Mouse (Mus musculus): ENCODE results near the gene Pak6. TPM values are rescaled to one million over a fixed set of nuclear protein-coding genes. Genes with fewer than 3 reads are reported as not detected.

Pak6 gene
- polyA plus RNA-seq, 1 experiment, result 2.3 TPM

GRCm38 (mm10) chr2:118659998-118660452 lies 3.1 kb upstream of the Pak6 start:
- no peak for TF ChIP-seq CTCF (IDR thresholded peaks at IDR 0.05; ENCODE audit: low read depth, low read length)
- no peak for TF ChIP-seq POLR2A (IDR thresholded peaks at IDR 0.05; ENCODE audit: insufficient read depth, low read length)
- no peak for TF ChIP-seq EP300 (IDR thresholded peaks at IDR 0.05; ENCODE audit: insufficient read depth, low read depth, low read length)
- H3K9me3 ChIP-seq (replicated peaks; ENCODE audit: control insufficient read depth, insufficient read depth, low read length, poor library complexity, severe bottlenecking), result no peaks in the 10 kb centered on the region
- H3K4me3 ChIP-seq (ENCODE audit: low read depth, low read length), result no peak overlapping the region
- H3K27me3 ChIP-seq (ENCODE audit: control insufficient read depth, insufficient read depth, low read length, poor library complexity, severe bottlenecking), result no peaks in the 10 kb centered on the region
- peaks cover 11% of the 10 kb centered on the region for H3K4me1 ChIP-seq (ENCODE audit: control insufficient read depth, insufficient read depth, low read length)
- no peaks in the 10 kb centered on the region for H3K36me3 ChIP-seq (ENCODE audit: control insufficient read depth, insufficient read depth, low read length, poor library complexity, severe bottlenecking)
- H3K27ac ChIP-seq (ENCODE audit: insufficient read depth, low read length), result peak overlapping the region; percentile 86; the same call in 1 of the 2 replicates
- no peak overlapping the region for H3K9ac ChIP-seq (ENCODE audit: low read depth, poor library complexity, severe bottlenecking)

- no peak overlapping the region for H3K9ac ChIP-seq (ENCODE audit: low read depth, poor library complexity, severe bottlenecking)
- H3K4me3 ChIP-seq (ENCODE audit: low read depth, low read length), result no peak overlapping the region
- H3K36me3 ChIP-seq (ENCODE audit: control insufficient read depth, insufficient read depth, low read length, poor library complexity, severe bottlenecking), result no peaks in the 10 kb centered on the region
- peaks cover 9% of the 10 kb centered on the region for H3K4me1 ChIP-seq (ENCODE audit: control insufficient read depth, insufficient read depth, low read length)
- no peak overlapping the region for H3K27ac ChIP-seq (ENCODE audit: insufficient read depth, low read length)
- TF ChIP-seq EP300 (IDR thresholded peaks at IDR 0.05; ENCODE audit: insufficient read depth, low read depth, low read length) (no peak), POLR2A (IDR thresholded peaks at IDR 0.05; ENCODE audit: insufficient read depth, low read length) (no peak)
- H3K9me3 ChIP-seq (replicated peaks; ENCODE audit: control insufficient read depth, insufficient read depth, low read length, poor library complexity, severe bottlenecking), result no peaks in the 10 kb centered on the region
- no peaks in the 10 kb centered on the region for H3K27me3 ChIP-seq (ENCODE audit: control insufficient read depth, insufficient read depth, low read length, poor library complexity, severe bottlenecking)
Measured at GRCm38 (mm10) chr2:118661891-118662290, 1.2 kb upstream of the Pak6 start.

- Histone ChIP-seq H3K4me1 (ENCODE audit: control insufficient read depth, insufficient read depth, low read length) (peaks cover 2% of the 10 kb centered on the region), H3K27ac (ENCODE audit: insufficient read depth, low read length) (no peak overlapping the region), H3K27me3 (ENCODE audit: control insufficient read depth, insufficient read depth, low read length, poor library complexity, severe bottlenecking) (no peaks in the 10 kb centered on the region), H3K4me3 (ENCODE audit: low read depth, low read length) (peak overlapping the region; percentile 60), H3K36me3 (ENCODE audit: control insufficient read depth, insufficient read depth, low read length, poor library complexity, severe bottlenecking) (no peaks in the 10 kb centered on the region), H3K9ac (ENCODE audit: low read depth, poor library complexity, severe bottlenecking) (peak overlapping the region; percentile 52), H3K9me3 (replicated peaks; ENCODE audit: control insufficient read depth, insufficient read depth, low read length, poor library complexity, severe bottlenecking) (no peaks in the 10 kb centered on the region)
- no peak for TF ChIP-seq EP300 (IDR thresholded peaks at IDR 0.05; ENCODE audit: insufficient read depth, low read depth, low read length)
- no peak for TF ChIP-seq CTCF (IDR thresholded peaks at IDR 0.05; ENCODE audit: low read depth, low read length)
- no peak for TF ChIP-seq POLR2A (IDR thresholded peaks at IDR 0.05; ENCODE audit: insufficient read depth, low read length)
Measured at GRCm38 (mm10) chr2:118663804-118664766, 982 bp downstream of the Pak6 start.

- H3K36me3 ChIP-seq (ENCODE audit: control insufficient read depth, insufficient read depth, low read length, poor library complexity, severe bottlenecking), result no peaks in the 10 kb centered on the region
- H3K27me3 ChIP-seq (ENCODE audit: control insufficient read depth, insufficient read depth, low read length, poor library complexity, severe bottlenecking), result no peaks in the 10 kb centered on the region
- no peak overlapping the region for H3K4me3 ChIP-seq (ENCODE audit: low read depth, low read length)
- no peaks in the 10 kb centered on the region for H3K4me1 ChIP-seq (ENCODE audit: control insufficient read depth, insufficient read depth, low read length)
- no peaks in the 10 kb centered on the region for H3K9me3 ChIP-seq (replicated peaks; ENCODE audit: control insufficient read depth, insufficient read depth, low read length, poor library complexity, severe bottlenecking)
- TF ChIP-seq POLR2A (IDR thresholded peaks at IDR 0.05; ENCODE audit: insufficient read depth, low read length), result no peak
- no peak for TF ChIP-seq EP300 (IDR thresholded peaks at IDR 0.05; ENCODE audit: insufficient read depth, low read depth, low read length)
- TF ChIP-seq CTCF (IDR thresholded peaks at IDR 0.05; ENCODE audit: low read depth, low read length), result no peak
- no peak overlapping the region for H3K27ac ChIP-seq (ENCODE audit: insufficient read depth, low read length)
- H3K9ac ChIP-seq (ENCODE audit: low read depth, poor library complexity, severe bottlenecking), result no peak overlapping the region
Measured at GRCm38 (mm10) chr2:118664975-118665516, 1.9 kb downstream of the Pak6 start.

- H3K27me3 ChIP-seq (ENCODE audit: control insufficient read depth, insufficient read depth, low read length, poor library complexity, severe bottlenecking), result no peaks in the 10 kb centered on the region
- no peaks in the 10 kb centered on the region for H3K9me3 ChIP-seq (replicated peaks; ENCODE audit: control insufficient read depth, insufficient read depth, low read length, poor library complexity, severe bottlenecking)
Measured at GRCm38 (mm10) chr2:118665616-118666015, 2.5 kb downstream of the Pak6 start.

GRCm38 (mm10) chr2:118667181-118667580 lies 4.1 kb downstream of the Pak6 start:
- Histone ChIP-seq H3K4me1 (ENCODE audit: control insufficient read depth, insufficient read depth, low read length) (no peaks in the 10 kb centered on the region), H3K9me3 (replicated peaks; ENCODE audit: control insufficient read depth, insufficient read depth, low read length, poor library complexity, severe bottlenecking) (no peaks in the 10 kb centered on the region), H3K27me3 (ENCODE audit: control insufficient read depth, insufficient read depth, low read length, poor library complexity, severe bottlenecking) (no peaks in the 10 kb centered on the region), H3K27ac (ENCODE audit: insufficient read depth, low read length) (no peak overlapping the region), H3K36me3 (ENCODE audit: control insufficient read depth, insufficient read depth, low read length, poor library complexity, severe bottlenecking) (no peaks in the 10 kb centered on the region), H3K4me3 (ENCODE audit: low read depth, low read length) (no peak overlapping the region), H3K9ac (ENCODE audit: low read depth, poor library complexity, severe bottlenecking) (no peak overlapping the region)
- TF ChIP-seq EP300 (IDR thresholded peaks at IDR 0.05; ENCODE audit: insufficient read depth, low read depth, low read length) (no peak), POLR2A (IDR thresholded peaks at IDR 0.05; ENCODE audit: insufficient read depth, low read length) (no peak), CTCF (IDR thresholded peaks at IDR 0.05; ENCODE audit: low read depth, low read length) (no peak)

More at GRCm38 (mm10) chr2:118665616-118666015, 2.5 kb downstream of the Pak6 start:
- H3K27ac ChIP-seq (ENCODE audit: insufficient read depth, low read length), result no peak overlapping the region
- H3K36me3 ChIP-seq (ENCODE audit: control insufficient read depth, insufficient read depth, low read length, poor library complexity, severe bottlenecking), result no peaks in the 10 kb centered on the region
- TF ChIP-seq EP300 (IDR thresholded peaks at IDR 0.05; ENCODE audit: insufficient read depth, low read depth, low read length), result no peak
- TF ChIP-seq CTCF (IDR thresholded peaks at IDR 0.05; ENCODE audit: low read depth, low read length), result no peak
- TF ChIP-seq POLR2A (IDR thresholded peaks at IDR 0.05; ENCODE audit: insufficient read depth, low read length), result no peak
- no peak overlapping the region for H3K4me3 ChIP-seq (ENCODE audit: low read depth, low read length)
- H3K4me1 ChIP-seq (ENCODE audit: control insufficient read depth, insufficient read depth, low read length), result no peaks in the 10 kb centered on the region
- no peak overlapping the region for H3K9ac ChIP-seq (ENCODE audit: low read depth, poor library complexity, severe bottlenecking)

All from ES-Bruce4 (cell line).